Mouse (Mus musculus) MEL (cell line): Measurements from ENCODE around the gene Nell2. TPM values are rescaled to one million over a fixed set of nuclear protein-coding genes. Genes with fewer than 3 reads are reported as not detected.

Experiments
- DNase-seq: peaks from one replicate; pipeline ENCODE4 v3.0.0; 2011; ENCODE audit warnings: low read depth, low spot score
- H3K27ac ChIP-seq: 2 replicates; pipeline ENCODE4 v1.5.1; 2012; ENCODE audit warnings: low read depth, mild to moderate bottlenecking, control low read depth, low read length, moderate library complexity; ENCODE audit not compliant: control insufficient read depth
- H3K27me3 ChIP-seq, 2 experiments: fragments of 150-350 bp in 1 of 2; sonication (generic) in 1 of 2; 2 replicates each; pipeline ENCODE4 v1.6.1; 2012; ENCODE audit warnings: low read length in 2 of 2, mild to moderate bottlenecking in 2 of 2, improper control_type of control experiment in 1 of 2, moderate library complexity in 1 of 2; ENCODE audit not compliant: insufficient read depth in 2 of 2, control insufficient read depth in 1 of 2
- H3K36me3 ChIP-seq, 2 experiments: 2 replicates each; pipeline ENCODE4 v1.6.1; 2012 to 2014; ENCODE audit warnings: low read length in 2 of 2, improper control_type of control experiment in 1 of 2, inconsistent platforms in 1 of 2, mild to moderate bottlenecking in 1 of 2; ENCODE audit not compliant: insufficient read depth in 2 of 2, control insufficient read depth in 1 of 2
- H3K4me1 ChIP-seq, 2 experiments: fragments of 150-350 bp in 1 of 2; sonication (generic) in 1 of 2; 2 replicates each; pipeline ENCODE4 v1.6.1; 2012; ENCODE audit warnings: low read length in 2 of 2, improper control_type of control experiment in 1 of 2, mild to moderate bottlenecking in 1 of 2; ENCODE audit not compliant: insufficient read depth in 2 of 2, control insufficient read depth in 1 of 2
- H3K4me3 ChIP-seq, 2 experiments: fragments of 150-350 bp in 1 of 2; sonication (generic) in 1 of 2; 2 replicates each; pipeline ENCODE4 v1.5.1; 2012; ENCODE audit warnings: low read depth in 2 of 2, low read length in 2 of 2, mild to moderate bottlenecking in 2 of 2, moderate library complexity in 2 of 2, control low read depth in 1 of 2, improper control_type of control experiment in 1 of 2; ENCODE audit not compliant: control insufficient read depth in 1 of 2, insufficient read depth in 1 of 2
- H3K79me2 ChIP-seq: 2 replicates; pipeline ENCODE4 v1.6.1; 2012; ENCODE audit warnings: mild to moderate bottlenecking, low read length, moderate library complexity; ENCODE audit not compliant: control insufficient read depth, poor library complexity, insufficient read depth
- H3K9ac ChIP-seq: 2 replicates; pipeline ENCODE4 v1.6.1; 2012; ENCODE audit warnings: low read depth, mild to moderate bottlenecking, control low read depth, low read length, moderate library complexity; ENCODE audit not compliant: control insufficient read depth, poor library complexity, severe bottlenecking
- H3K9me3 ChIP-seq: fragments of 150-350 bp; sonication (generic); replicated peaks from 2 replicates; pipeline ENCODE4 v1.6.1; 2012; ENCODE audit warnings: mild to moderate bottlenecking, low read length, improper control_type of control experiment, moderate library complexity; ENCODE audit not compliant: insufficient read depth
- CHD2 ChIP-seq: IDR thresholded peaks from 2 replicates; pipeline ENCODE4 v1.6.1; 2011; ENCODE audit warnings: low read length, improper control_type of control experiment
- E2F4 ChIP-seq: IDR thresholded peaks from 2 replicates; pipeline ENCODE4 v1.6.1; 2011; ENCODE audit warnings: low read depth, low read length, improper control_type of control experiment, borderline replicate concordance
- ELF1 ChIP-seq: IDR thresholded peaks from 2 replicates; pipeline ENCODE4 v1.6.1; 2014; ENCODE audit warnings: low read depth, mild to moderate bottlenecking, inconsistent platforms, low read length, improper control_type of control experiment, moderate library complexity
- EP300 ChIP-seq, 2 experiments: IDR thresholded peaks; 2 replicates each; pipeline ENCODE4 v1.6.1; 2011; ENCODE audit warnings: improper control_type of control experiment in 2 of 2, low read length in 2 of 2, low read depth in 1 of 2, mild to moderate bottlenecking in 1 of 2
- GABPA ChIP-seq: IDR thresholded peaks from 2 replicates; pipeline ENCODE4 v1.6.1; 2012; ENCODE audit warnings: low read depth, mild to moderate bottlenecking, inconsistent platforms, low read length, improper control_type of control experiment, moderate library complexity
- GATA1 ChIP-seq: IDR thresholded peaks from 2 replicates; pipeline ENCODE4 v1.6.1; 2011; ENCODE audit warnings: low read depth, low read length, improper control_type of control experiment
- JUND ChIP-seq: IDR thresholded peaks from 2 replicates; pipeline ENCODE4 v1.6.1; 2011; ENCODE audit warnings: low read depth, mild to moderate bottlenecking, improper control_type of control experiment, low read length
- KAT2A ChIP-seq: conservative IDR thresholded peaks from 2 replicates; pipeline ENCODE4 v1.6.1; 2012; ENCODE audit warnings: low read depth, low read length, improper control_type of control experiment, inconsistent platforms
- MAFK ChIP-seq: IDR thresholded peaks from 2 replicates; pipeline ENCODE4 v1.6.1; 2011; ENCODE audit warnings: low read depth, mild to moderate bottlenecking, low read length, improper control_type of control experiment, borderline replicate concordance
- MAX ChIP-seq: IDR thresholded peaks from 2 replicates; pipeline ENCODE4 v1.6.1; 2011; ENCODE audit warnings: low read length, improper control_type of control experiment
- MAZ ChIP-seq: IDR thresholded peaks from 2 replicates; pipeline ENCODE4 v1.6.1; 2012; ENCODE audit warnings: low read depth, mild to moderate bottlenecking, inconsistent platforms, low read length, improper control_type of control experiment
- MEF2A ChIP-seq: IDR thresholded peaks from 2 replicates; pipeline ENCODE4 v1.6.1; 2014; ENCODE audit warnings: low read depth, mild to moderate bottlenecking, inconsistent platforms, low read length, improper control_type of control experiment; ENCODE audit not compliant: poor library complexity, insufficient replicate concordance, severe bottlenecking; ENCODE audit errors: extremely low read depth
- MYB ChIP-seq: IDR thresholded peaks from 2 replicates; pipeline ENCODE4 v1.6.1; 2011; ENCODE audit warnings: mild to moderate bottlenecking, low read depth, low read length, improper control_type of control experiment
- NELFE ChIP-seq: IDR thresholded peaks from 2 replicates; pipeline ENCODE4 v1.6.1; 2011; ENCODE audit warnings: low read depth, low read length, improper control_type of control experiment
- NRF1 ChIP-seq: IDR thresholded peaks from 2 replicates; pipeline ENCODE4 v1.6.1; 2014; ENCODE audit warnings: low read depth, mild to moderate bottlenecking, inconsistent platforms, low read length, improper control_type of control experiment, moderate library complexity; ENCODE audit not compliant: poor library complexity, insufficient read depth, severe bottlenecking
- POLR2AphosphoS5 ChIP-seq: IDR thresholded peaks from 2 replicates; pipeline ENCODE4 v1.6.1; 2012; ENCODE audit warnings: low read depth, borderline replicate concordance, mild to moderate bottlenecking, inconsistent platforms, low read length, moderate library complexity, mixed read lengths
- RCOR1 ChIP-seq: IDR thresholded peaks from 2 replicates; pipeline ENCODE4 v1.6.1; 2012; ENCODE audit warnings: low read depth, mild to moderate bottlenecking, inconsistent platforms, low read length, improper control_type of control experiment
- TAL1 ChIP-seq: IDR thresholded peaks from 2 replicates; pipeline ENCODE4 v1.6.1; 2012; ENCODE audit warnings: mild to moderate bottlenecking, inconsistent platforms, low read length, moderate library complexity, mixed read lengths
- TCF12 ChIP-seq: IDR thresholded peaks from 2 replicates; pipeline ENCODE4 v1.6.1; 2014; ENCODE audit warnings: low read depth, mild to moderate bottlenecking, inconsistent platforms, low read length, improper control_type of control experiment, moderate library complexity
- USF1 ChIP-seq: IDR thresholded peaks from 2 replicates; pipeline ENCODE4 v1.6.1; 2014; ENCODE audit warnings: low read depth, mild to moderate bottlenecking, inconsistent platforms, low read length, improper control_type of control experiment, moderate library complexity
- USF2 ChIP-seq, 2 experiments: IDR thresholded peaks; 2 replicates each; pipeline ENCODE4 v1.6.1; 2011 to 2012; ENCODE audit warnings: improper control_type of control experiment in 2 of 2, low read length in 2 of 2, borderline replicate concordance in 1 of 2, inconsistent platforms in 1 of 2, low read depth in 1 of 2, mild to moderate bottlenecking in 1 of 2; ENCODE audit not compliant: insufficient read depth in 1 of 2
- ZC3H11A ChIP-seq: IDR thresholded peaks from 2 replicates; pipeline ENCODE4 v1.6.1; 2012; ENCODE audit warnings: low read depth, mild to moderate bottlenecking, inconsistent platforms, low read length, improper control_type of control experiment
- ZKSCAN1 ChIP-seq: IDR thresholded peaks from 2 replicates; pipeline ENCODE4 v1.6.1; 2012; ENCODE audit warnings: low read depth, mild to moderate bottlenecking, inconsistent platforms, low read length, improper control_type of control experiment, moderate library complexity
- ZMIZ1 ChIP-seq: IDR thresholded peaks from 2 replicates; pipeline ENCODE4 v1.6.1; 2012; ENCODE audit warnings: low read depth, mild to moderate bottlenecking, inconsistent platforms, low read length, improper control_type of control experiment, moderate library complexity
- polyA plus RNA-seq, 2 experiments: library from polyadenylated mRNA; stranded (reverse) in 1 of 2; unstranded in 1 of 2; fragments of >175 nt in 1 of 2; fragments of >200 nt in 1 of 2; gene quantifications; 2 replicates each; pipeline versions ENCODE4 v1.2.1 to v1.2.4; 2012; ENCODE audit warnings: low replicate concordance in 2 of 2, low read depth in 1 of 2; ENCODE audit not compliant: insufficient read length in 2 of 2, insufficient read depth in 1 of 2, missing spikeins in 1 of 2
- total RNA-seq: library from RNA; depleted of rRNA; stranded (reverse); fragments of 300-350 nt; gene quantifications from 2 replicates; pipeline ENCODE4 v1.2.3, GENCODE M21; 2012

The Nell2 gene
- total and polyA plus RNA-seq, 3 experiments: not detected

- Histone ChIP-seq H3K79me2 (no peaks in the 10 kb centered on the region), H3K36me3 (no peaks in the 10 kb centered on the region), H3K4me3 (no peak overlapping the region), H3K4me1 (no peaks in the 10 kb centered on the region), H3K9me3 (no peaks in the 10 kb centered on the region), H3K27ac (no peak overlapping the region), H3K27me3 (no peaks in the 10 kb centered on the region), H3K9ac (no peak overlapping the region)
- TF ChIP-seq JUND (no peak), E2F4 (no peak), TCF12 (no peak), NRF1 (no peak), GABPA (no peak), EP300 (IDR thresholded peaks at IDR 0.05; ENCODE audit: low read depth in 1 of 2, low read length in 2 of 2) (no peak), TAL1 (no peak), USF2 (IDR thresholded peaks at IDR 0.05; ENCODE audit: borderline replicate concordance in 1 of 2, insufficient read depth in 1 of 2, low read depth in 1 of 2, low read length in 2 of 2) (no peak), MYB (no peak), MAX (no peak)
- no peak for DNase-seq
Observed at GRCm38 (mm10) chr15:95526626-95527411, 1.5 kb downstream of the Nell2 start.

GRCm38 (mm10) chr15:95525997-95526396 is 2.4 kb downstream of the Nell2 start:
- Histone ChIP-seq H3K9ac (no peak overlapping the region), H3K27ac (no peak overlapping the region), H3K79me2 (no peaks in the 10 kb centered on the region), H3K4me3 (no peak overlapping the region), H3K9me3 (no peaks in the 10 kb centered on the region), H3K27me3 (no peaks in the 10 kb centered on the region)
- DNase-seq: no peak
- TF ChIP-seq MEF2A: no peak
- TF ChIP-seq EP300 (IDR thresholded peaks at IDR 0.05; ENCODE audit: low read depth in 1 of 2, low read length in 2 of 2): no peak
- TF ChIP-seq NRF1: no peak
- no peak for TF ChIP-seq MAX
- no peak for TF ChIP-seq ZC3H11A
- no peak for TF ChIP-seq GABPA
- TF ChIP-seq MAFK: no peak
- TF ChIP-seq JUND: no peak
- no peak for TF ChIP-seq NELFE
- no peak for TF ChIP-seq MAZ
- TF ChIP-seq ZMIZ1: no peak
- TF ChIP-seq GATA1: no peak
- TF ChIP-seq ELF1: no peak
- no peak for TF ChIP-seq POLR2AphosphoS5
- TF ChIP-seq ZKSCAN1: no peak
- no peak for TF ChIP-seq RCOR1
- no peak for TF ChIP-seq KAT2A
- TF ChIP-seq USF1: no peak
- no peak for TF ChIP-seq CHD2
- no peak for TF ChIP-seq TCF12
- TF ChIP-seq, all 39 proteins: peak for 0
- no peaks in the 10 kb centered on the region for H3K36me3 ChIP-seq
- no peaks in the 10 kb centered on the region for H3K4me1 ChIP-seq
